In genomic region chr4:155704721-155705591, GRCm38 (mm10) we compare ENCODE assay signal across 7 mouse cellular contexts. TPM values are rescaled to one million over a fixed set of nuclear protein-coding genes. Genes with fewer than 3 reads are reported as not detected.
A peak's percentile ranks its signal among the peaks of the same experiment; 100 is the strongest.
DNase-seq lines count a peak whose midpoint lies in the region; ATAC-seq and TF ChIP-seq lines count a peak whose summit lies in the region.

Gene Ssu72, plus strand, starts transcription at chr4:155704800.

- H3K36me3 ChIP-seq in intestine, postnatal 0 days (ENCODE audit: control insufficient read depth, insufficient read depth), result 0 out of 2 replicates have a peak, but pooled peaks cover 4% of the 10 kb centered on the region
- no peaks in the 10 kb centered on the region for H3K36me3 ChIP-seq in midbrain, embryonic 12.5 days
- peaks cover 2% of the 10 kb centered on the region; the same call in 1 of the 2 replicates for H3K36me3 ChIP-seq in small intestine, adult 2 months (ENCODE audit: control insufficient read depth, insufficient read depth, low read length)

- peak within 1 kb of the TSS; percentile 95 for H3K4me3 ChIP-seq in intestine, postnatal 0 days (ENCODE audit: low read depth, low read length)
- peak within 1 kb of the TSS; percentile 98 for H3K4me3 ChIP-seq in midbrain, embryonic 12.5 days
- H3K4me3 ChIP-seq in small intestine, adult 2 months (ENCODE audit: low read depth, low read length), result peak within 1 kb of the TSS; percentile 67

- no peaks in the 10 kb centered on the region for H3K9me3 ChIP-seq in intestine, postnatal 0 days (ENCODE audit: control insufficient read depth)
- H3K9me3 ChIP-seq in midbrain, embryonic 12.5 days, result no peaks in the 10 kb centered on the region

- H3K4me1 ChIP-seq in intestine, postnatal 0 days (replicated peaks; ENCODE audit: control insufficient read depth, insufficient read depth, low read length), result no peaks in the 10 kb centered on the region
- peaks cover 11% of the 10 kb centered on the region for H3K4me1 ChIP-seq in midbrain, embryonic 12.5 days
- H3K4me1 ChIP-seq in small intestine, adult 2 months (ENCODE audit: control insufficient read depth, insufficient read depth, insufficient read length, low read length), result peaks cover 2% of the 10 kb centered on the region

- H3K9ac ChIP-seq in intestine, postnatal 0 days (ENCODE audit: low read depth, low read length), result peak within 1 kb of the TSS; percentile 95
- H3K9ac ChIP-seq in midbrain, embryonic 12.5 days (replicated peaks), result peak within 1 kb of the TSS; percentile 94

- 0 out of 2 replicates have a peak, but pooled peaks have one; percentile 69 for TF ChIP-seq POLR2A in small intestine, adult 2 months (IDR thresholded peaks at IDR 0.05; ENCODE audit: low read depth, low read length)

- WGBS in intestine, postnatal 0 days, result under 1% methylated on average over 83 of the region's 83 CpGs
- WGBS in midbrain, embryonic 12.5 days, result under 1% methylated on average over 83 of the region's 83 CpGs
- WGBS in small intestine, adult 2 months, result 1% methylated on average over 83 of the region's 83 CpGs

- peak; percentile 90 for DNase-seq in adrenal gland, adult 8-10 months
- peak; percentile 96 for DNase-seq in embryo, embryonic 9.5 days (ENCODE audit: extremely low spot score)
- DNase-seq in gonadal fat pad, adult 2 months (ENCODE audit: low read depth), result no peak
- peak; percentile 94 for DNase-seq in left cerebral cortex, postnatal 4 days

- intact Hi-C loops in left cerebral cortex, postnatal 4 days (cut with DNase I), result no loop called here

- peak within 1 kb of the TSS; percentile 99 for H3K27ac ChIP-seq in intestine, postnatal 0 days (ENCODE audit: low read depth, low read length)
- H3K27ac ChIP-seq in midbrain, embryonic 12.5 days (replicated peaks), result peak within 1 kb of the TSS; percentile 86
- H3K27ac ChIP-seq in small intestine, adult 2 months (ENCODE audit: insufficient read depth, low read depth, low read length), result peak within 1 kb of the TSS; percentile 90

- H3K4me2 ChIP-seq in intestine, postnatal 0 days (replicated peaks; ENCODE audit: low read depth), result peak within 1 kb of the TSS; percentile 74
- peak within 1 kb of the TSS; percentile 84 for H3K4me2 ChIP-seq in midbrain, embryonic 12.5 days (replicated peaks)

- ATAC-seq in intestine, postnatal 0 days, result peak; percentile 93
- peak; percentile 96 for ATAC-seq in midbrain, embryonic 12.5 days (ENCODE audit: low FRiP score, low read depth)

- no peaks in the 10 kb centered on the region for H3K27me3 ChIP-seq in intestine, postnatal 0 days (replicated peaks; ENCODE audit: control insufficient read depth, insufficient read depth, low read length)
- no peaks in the 10 kb centered on the region for H3K27me3 ChIP-seq in midbrain, embryonic 12.5 days
- no peaks in the 10 kb centered on the region for H3K27me3 ChIP-seq in small intestine, adult 2 months (ENCODE audit: control insufficient read depth, insufficient read depth, low read length)

- no peak for TF ChIP-seq CTCF in intestine, postnatal 0 days (IDR thresholded peaks at IDR 0.05; ENCODE audit: low read depth)
- no peak for TF ChIP-seq CTCF in small intestine, adult 2 months (IDR thresholded peaks at IDR 0.05; ENCODE audit: extremely low read depth, insufficient read length, insufficient replicate concordance, low read depth, low read length)

RNA-seq across cellular contexts. Expression of gene Ssu72, which starts in this region (rescaled TPM):
- 100 to 1,000 TPM; 106 to 127 (median 114) TPM for total RNA-seq in adrenal gland, adult 8-10 months (2022)
- polyA plus RNA-seq in gonadal fat pad, adult 2 months (2012; rRNA removed), result 105 and 122 TPM in 2 replicates
- 167 and 171 TPM in 2 replicates for polyA plus RNA-seq in intestine, postnatal 0 days (2015; fragmentation: Nextera tagmentation; extraction: Ambion mirVana)
- 10 to 100 TPM; 82.1 to 83.7 TPM for total RNA-seq in left cerebral cortex, postnatal 4 days (2021)
- polyA plus RNA-seq in midbrain, embryonic 12.5 days (2016; fragmentation: Nextera tagmentation; extraction: Ambion mirVana), result 140 TPM in 2 replicates
- polyA plus RNA-seq in small intestine, adult 2 months (2012; rRNA removed), result 87.2 and 140 TPM in 2 replicates
